Mouse (Mus musculus): ENCODE measurements around the gene Fgfr4. TPM values are rescaled to one million over a fixed set of nuclear protein-coding genes. Genes with fewer than 3 reads are reported as not detected.

Gene Fgfr4
- total and polyA plus RNA-seq, 2 experiments from 2014 or later: 0.11 TPM; not detected in 1

DNA sequence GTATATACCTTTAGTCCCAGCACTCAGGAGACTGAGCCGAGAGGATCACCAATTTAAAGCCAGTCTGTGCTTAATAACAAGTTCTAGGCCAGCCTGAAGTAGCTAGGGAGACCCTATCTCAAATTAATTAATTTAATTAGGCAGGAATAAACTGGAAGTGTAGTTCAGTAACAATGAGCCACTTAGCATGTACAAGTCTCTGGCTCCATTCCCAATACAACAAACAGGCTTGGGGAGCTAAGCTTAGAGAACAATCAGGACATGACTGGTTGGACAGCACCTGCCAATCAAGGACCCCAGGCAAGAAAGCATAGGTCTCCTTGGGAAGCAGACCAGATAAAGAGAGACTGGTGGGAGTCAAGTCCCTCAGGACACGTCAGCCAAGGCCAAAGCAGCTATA lies 12.2 kb upstream of the Fgfr4 start:
- 62% methylated on average over 2 of the region's 2 CpGs for WGBS

DNA sequence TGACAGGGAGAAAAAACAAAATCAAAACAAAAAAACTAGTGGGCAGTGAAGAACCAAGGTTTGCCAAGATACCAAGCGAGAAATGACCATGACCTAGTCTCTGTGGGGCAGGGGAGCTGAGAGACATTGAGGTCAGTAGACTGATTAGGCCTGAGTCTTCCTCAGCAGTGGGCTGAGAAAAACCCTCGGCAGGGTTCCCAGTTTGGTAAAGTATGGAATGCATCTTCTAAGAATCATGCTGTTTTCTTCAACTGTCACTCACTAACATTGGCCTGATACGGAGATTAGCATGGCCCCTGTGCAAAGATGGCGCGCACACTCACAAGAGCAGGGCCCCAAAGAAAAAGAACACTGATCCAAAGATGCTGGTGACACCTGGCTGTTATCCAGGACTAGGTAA lies 1.5 kb downstream of the Fgfr4 start:
- DNase-seq (ENCODE audit: low spot score) (no peak), ATAC-seq (ENCODE audit: insufficient read depth, low read depth) (no peak)
- Histone ChIP-seq H3K36me3 (replicated peaks; ENCODE audit: control insufficient read depth, insufficient read depth, low read length) (no peaks in the 10 kb centered on the region), H3K27ac (ENCODE audit: low read depth) (no peak overlapping the region), H3K27me3 (ENCODE audit: control insufficient read depth, insufficient read depth, low read length) (peaks cover 22% of the 10 kb centered on the region), H3K9ac (replicated peaks; ENCODE audit: low read depth, low read length) (no peak overlapping the region), H3K4me3 (ENCODE audit: low read depth, low read length) (no peak overlapping the region), H3K4me2 (ENCODE audit: low read depth, low read length) (no peak overlapping the region), H3K4me1 (ENCODE audit: control insufficient read depth, insufficient read depth) (no peaks in the 10 kb centered on the region), H3K9me3 (replicated peaks; ENCODE audit: control insufficient read depth, low read length) (no peaks in the 10 kb centered on the region)
- TF ChIP-seq CTCF (IDR thresholded peaks at IDR 0.05; ENCODE audit: low read depth) (no peak), EP300 (IDR thresholded peaks at IDR 0.05; ENCODE audit: low read depth) (no peak)
- WGBS: 85% methylated on average over 5 of the region's 5 CpGs

More for the DNA sequence above, 12.2 kb upstream of the Fgfr4 start:
- DNase-seq (ENCODE audit: low spot score) (no peak), ATAC-seq (ENCODE audit: insufficient read depth, low read depth) (no peak)
- Histone ChIP-seq H3K4me1 (ENCODE audit: control insufficient read depth, insufficient read depth) (no peaks in the 10 kb centered on the region), H3K36me3 (replicated peaks; ENCODE audit: control insufficient read depth, insufficient read depth, low read length) (no peaks in the 10 kb centered on the region), H3K9me3 (replicated peaks; ENCODE audit: control insufficient read depth, low read length) (no peaks in the 10 kb centered on the region), H3K27ac (ENCODE audit: low read depth) (no peak overlapping the region), H3K4me3 (ENCODE audit: low read depth, low read length) (no peak overlapping the region), H3K4me2 (ENCODE audit: low read depth, low read length) (no peak overlapping the region), H3K27me3 (ENCODE audit: control insufficient read depth, insufficient read depth, low read length) (no peaks in the 10 kb centered on the region), H3K9ac (replicated peaks; ENCODE audit: low read depth, low read length) (no peak overlapping the region)
- TF ChIP-seq EP300 (IDR thresholded peaks at IDR 0.05; ENCODE audit: low read depth): no peak
- TF ChIP-seq CTCF (IDR thresholded peaks at IDR 0.05; ENCODE audit: low read depth): no peak

DNA sequence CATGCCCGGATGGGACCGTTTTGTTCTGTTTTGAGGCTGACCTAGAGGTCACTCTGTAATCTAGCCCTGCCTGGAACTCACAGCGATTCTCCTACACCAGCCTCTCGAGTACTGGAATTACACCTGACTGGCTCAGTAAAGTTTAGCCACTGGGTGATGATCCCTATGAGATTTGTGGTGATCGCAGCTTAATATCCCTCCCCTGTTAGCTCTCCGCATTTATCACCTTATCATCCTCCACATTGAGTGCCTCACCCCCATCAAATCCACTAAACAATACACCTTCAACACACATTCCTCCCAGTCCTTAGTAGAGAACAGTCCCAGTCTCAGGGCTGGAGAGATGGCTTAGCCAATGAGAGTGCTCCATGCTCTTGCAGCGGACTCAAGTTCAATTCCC lies 9.9 kb downstream of the Fgfr4 start:
- WGBS: 54% methylated on average over 7 of the region's 7 CpGs
- TF ChIP-seq CTCF (IDR thresholded peaks at IDR 0.05; ENCODE audit: low read depth): no peak
- no peak for ATAC-seq (ENCODE audit: insufficient read depth, low read depth)
- H3K36me3 ChIP-seq (replicated peaks; ENCODE audit: control insufficient read depth, insufficient read depth, low read length): no peaks in the 10 kb centered on the region
- H3K27me3 ChIP-seq (ENCODE audit: control insufficient read depth, insufficient read depth, low read length): no peaks in the 10 kb centered on the region
- no peaks in the 10 kb centered on the region for H3K4me1 ChIP-seq (ENCODE audit: control insufficient read depth, insufficient read depth)
- H3K9me3 ChIP-seq (replicated peaks; ENCODE audit: control insufficient read depth, low read length): no peaks in the 10 kb centered on the region
- no peak for DNase-seq (ENCODE audit: low spot score)
- no peak overlapping the region for H3K4me2 ChIP-seq (ENCODE audit: low read depth, low read length)
- H3K27ac ChIP-seq (ENCODE audit: low read depth): no peak overlapping the region
- H3K9ac ChIP-seq (replicated peaks; ENCODE audit: low read depth, low read length): no peak overlapping the region
- H3K4me3 ChIP-seq (ENCODE audit: low read depth, low read length): no peak overlapping the region

DNA sequence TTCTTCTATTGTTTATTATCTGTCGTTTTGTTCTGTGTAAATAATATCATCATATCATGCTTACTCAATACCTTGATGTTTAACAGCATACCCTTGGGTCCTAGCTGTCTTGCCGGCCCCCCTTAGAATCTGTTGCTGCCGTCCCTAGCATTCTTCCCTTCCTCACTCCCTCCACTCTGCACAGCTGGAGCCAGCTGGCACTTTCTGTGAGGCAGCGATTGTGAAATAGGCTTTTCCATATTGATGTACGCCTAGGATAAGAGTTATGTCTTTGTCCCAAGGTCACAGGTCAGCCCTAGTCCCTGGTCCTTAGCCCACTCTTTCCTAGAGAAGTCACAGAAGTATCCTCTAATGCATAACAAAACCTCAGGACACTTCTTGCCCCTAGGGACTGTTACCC lies 11.1 kb downstream of the Fgfr4 start:
- Histone ChIP-seq H3K4me3 (ENCODE audit: low read depth, low read length) (no peak overlapping the region), H3K27ac (ENCODE audit: low read depth) (no peak overlapping the region), H3K9ac (replicated peaks; ENCODE audit: low read depth, low read length) (no peak overlapping the region), H3K36me3 (replicated peaks; ENCODE audit: control insufficient read depth, insufficient read depth, low read length) (no peaks in the 10 kb centered on the region), H3K9me3 (replicated peaks; ENCODE audit: control insufficient read depth, low read length) (no peaks in the 10 kb centered on the region), H3K4me2 (ENCODE audit: low read depth, low read length) (no peak overlapping the region), H3K27me3 (ENCODE audit: control insufficient read depth, insufficient read depth, low read length) (no peaks in the 10 kb centered on the region), H3K4me1 (ENCODE audit: control insufficient read depth, insufficient read depth) (no peaks in the 10 kb centered on the region)
- no peak for TF ChIP-seq CTCF (IDR thresholded peaks at IDR 0.05; ENCODE audit: low read depth)
- TF ChIP-seq EP300 (IDR thresholded peaks at IDR 0.05; ENCODE audit: low read depth): no peak
- no peak for DNase-seq (ENCODE audit: low spot score)
- no peak for ATAC-seq (ENCODE audit: insufficient read depth, low read depth)
- 65% methylated on average over 5 of the region's 5 CpGs for WGBS

DNA sequence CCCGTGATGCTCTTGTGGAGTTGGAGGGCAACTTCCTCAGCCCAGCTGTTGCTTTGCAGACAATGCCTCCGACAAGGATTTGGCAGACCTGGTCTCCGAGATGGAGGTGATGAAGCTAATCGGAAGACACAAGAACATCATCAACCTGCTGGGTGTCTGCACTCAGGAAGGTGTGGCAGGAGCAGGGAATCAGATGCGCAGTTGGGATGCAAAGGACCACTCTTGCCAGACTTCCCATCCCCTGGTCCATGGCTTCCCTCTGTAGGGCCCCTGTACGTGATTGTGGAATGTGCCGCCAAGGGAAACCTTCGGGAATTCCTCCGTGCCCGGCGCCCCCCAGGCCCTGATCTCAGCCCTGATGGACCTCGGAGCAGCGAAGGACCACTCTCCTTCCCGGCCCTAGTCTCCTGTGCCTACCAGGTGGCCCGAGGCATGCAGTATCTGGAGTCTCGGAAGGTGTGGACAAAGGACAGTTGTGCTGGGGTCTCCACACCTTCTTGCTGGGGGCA lies 13.4 kb downstream of the Fgfr4 start:
- Histone ChIP-seq H3K27me3 (ENCODE audit: control insufficient read depth, insufficient read depth, low read length) (no peaks in the 10 kb centered on the region), H3K36me3 (replicated peaks; ENCODE audit: control insufficient read depth, insufficient read depth, low read length) (no peaks in the 10 kb centered on the region), H3K9ac (replicated peaks; ENCODE audit: low read depth, low read length) (no peak overlapping the region), H3K9me3 (replicated peaks; ENCODE audit: control insufficient read depth, low read length) (no peaks in the 10 kb centered on the region), H3K4me2 (ENCODE audit: low read depth, low read length) (no peak overlapping the region), H3K4me1 (ENCODE audit: control insufficient read depth, insufficient read depth) (no peaks in the 10 kb centered on the region), H3K27ac (ENCODE audit: low read depth) (no peak overlapping the region), H3K4me3 (ENCODE audit: low read depth, low read length) (no peak overlapping the region)
- no peak for DNase-seq (ENCODE audit: low spot score)
- WGBS: 85% methylated on average over 16 of the region's 16 CpGs
- ATAC-seq (ENCODE audit: insufficient read depth, low read depth): no peak
- TF ChIP-seq EP300 (IDR thresholded peaks at IDR 0.05; ENCODE audit: low read depth) (no peak), CTCF (IDR thresholded peaks at IDR 0.05; ENCODE audit: low read depth) (no peak)

All from heart, postnatal 0 days (tissue).